ENCODE assay signal across 9 mouse cellular contexts in genomic region chr11:100713174-100713573, GRCm38 (mm10). TPM values are rescaled to one million over a fixed set of nuclear protein-coding genes. Genes with fewer than 3 reads are reported as not detected.
DNase-seq lines count a peak whose midpoint lies in the region; ATAC-seq and TF ChIP-seq lines count a peak whose summit lies in the region.
"Had no signal": no experiment of that assay in that cellular context is flagged by ENCODE, and none has a peak within 500 bp of the region (broad histone marks: within the 10 kb centered on the region; RNA-seq: fewer than 3 reads in every experiment).

No protein-coding gene starts in this region.

- no peak for ATAC-seq in heart, embryonic 12.5 days (ENCODE audit: insufficient number of reproducible peaks, low FRiP score)
- no peak for ATAC-seq in forebrain, embryonic 14.5 days
- ATAC-seq in liver, embryonic 16.5 days (ENCODE audit: low read depth) = no peak

- peak overlapping the region; percentile 76 for H3K27ac ChIP-seq in heart, embryonic 12.5 days (ENCODE audit: poor library complexity, severe bottlenecking)
- H3K27ac ChIP-seq in forebrain, embryonic 14.5 days (ENCODE audit: low read depth, low read length) = no peak overlapping the region
- peak overlapping the region; percentile 85 for H3K27ac ChIP-seq in liver, embryonic 16.5 days (ENCODE audit: low read length)

- peaks cover 29% of the 10 kb centered on the region for H3K4me1 ChIP-seq in heart, embryonic 12.5 days (replicated peaks)
- peaks cover 89% of the 10 kb centered on the region for H3K4me1 ChIP-seq in E14TG2a.4 (replicated peaks; ENCODE audit: low read depth, low read length)
- peaks cover 14% of the 10 kb centered on the region for H3K4me1 ChIP-seq in forebrain, embryonic 14.5 days (ENCODE audit: control insufficient read depth, insufficient read depth, low read length)
- H3K4me1 ChIP-seq in liver, embryonic 16.5 days (ENCODE audit: control insufficient read depth, low read depth, low read length) = peaks cover 39% of the 10 kb centered on the region

- WGBS in heart, embryonic 12.5 days = 51% methylated on average over 4 of the region's 4 CpGs
- WGBS in forebrain, embryonic 14.5 days = 50% methylated on average over 4 of the region's 4 CpGs
- 52% methylated on average over 4 of the region's 4 CpGs for WGBS in liver, embryonic 16.5 days (ENCODE audit: insufficient replicate concordance)

- H3K4me2 ChIP-seq in heart, embryonic 12.5 days = peak overlapping the region; percentile 71
- no peak overlapping the region for H3K4me2 ChIP-seq in forebrain, embryonic 14.5 days (ENCODE audit: low read length)
- peak overlapping the region; percentile 87 for H3K4me2 ChIP-seq in liver, embryonic 16.5 days (ENCODE audit: low read depth, low read length)

- intact Hi-C loops in heart, postnatal 25 days (cut with DNase I) = loop anchor here (5.0 to 10.0 kb wide), 2 partner anchors 149 to 352 kb away; no protein-coding TSS in a partner anchor

- H3K9ac ChIP-seq in heart, embryonic 12.5 days = peak overlapping the region; percentile 67
- peak overlapping the region; percentile 1; the same call in 1 of the 2 replicates for H3K9ac ChIP-seq in forebrain, embryonic 14.5 days (ENCODE audit: low read length)
- H3K9ac ChIP-seq in liver, embryonic 16.5 days (ENCODE audit: low read depth, low read length) = peak overlapping the region; percentile 58; the same call in 1 of the 2 replicates

- peaks cover 62% of the 10 kb centered on the region for H3K36me3 ChIP-seq in heart, embryonic 12.5 days
- H3K36me3 ChIP-seq in E14TG2a.4 (ENCODE audit: insufficient read depth, low read length) = peaks cover 67% of the 10 kb centered on the region
- H3K36me3 ChIP-seq in forebrain, embryonic 14.5 days (ENCODE audit: control insufficient read depth, insufficient read depth, low read length) = peaks cover 59% of the 10 kb centered on the region
- peaks cover 32% of the 10 kb centered on the region for H3K36me3 ChIP-seq in liver, embryonic 16.5 days (ENCODE audit: control insufficient read depth, insufficient read depth)

- H3K4me3 ChIP-seq in heart, embryonic 12.5 days = peak overlapping the region; percentile 33
- peak overlapping the region; percentile 94 for H3K4me3 ChIP-seq in E14TG2a.4 (replicated peaks; ENCODE audit: low read length)
- no peak overlapping the region for H3K4me3 ChIP-seq in forebrain, embryonic 14.5 days (ENCODE audit: low read depth, low read length)
- peak overlapping the region; percentile 52 for H3K4me3 ChIP-seq in liver, embryonic 16.5 days (ENCODE audit: low read depth, low read length)

- DNase-seq in heart, postnatal 25 days (ENCODE audit: low spot score) = no peak
- no peak for DNase-seq in forebrain, embryonic 14.5 days (ENCODE audit: low spot score)
- DNase-seq in cerebellum, adult 18-20 months = no peak
- DNase-seq in adipocyte (ENCODE audit: low spot score) = no peak
- DNase-seq in testis, postnatal 10 days (ENCODE audit: low spot score) = no peak

- no peaks in the 10 kb centered on the region for H3K27me3 ChIP-seq in heart, embryonic 12.5 days (replicated peaks)
- no peaks in the 10 kb centered on the region for H3K27me3 ChIP-seq in E14TG2a.4 (ENCODE audit: insufficient read depth, low read length)
- H3K27me3 ChIP-seq in forebrain, embryonic 14.5 days (replicated peaks; ENCODE audit: control insufficient read depth, insufficient read depth, low read length) = no peaks in the 10 kb centered on the region
- no peaks in the 10 kb centered on the region for H3K27me3 ChIP-seq in liver, embryonic 16.5 days (ENCODE audit: control insufficient read depth, insufficient read depth, low read depth, low read length)

- TF ChIP-seq CTCF in E14TG2a.4 (conservative IDR thresholded peaks at IDR 0.05; ENCODE audit: low read length) = no peak

- no peaks in the 10 kb centered on the region for H3K9me3 ChIP-seq in heart, embryonic 12.5 days (replicated peaks)
- no peaks in the 10 kb centered on the region for H3K9me3 ChIP-seq in E14TG2a.4 (ENCODE audit: low read length)
- H3K9me3 ChIP-seq in forebrain, embryonic 14.5 days (replicated peaks; ENCODE audit: control insufficient read depth, low read length) = no peaks in the 10 kb centered on the region
- H3K9me3 ChIP-seq in liver, embryonic 16.5 days (replicated peaks; ENCODE audit: control insufficient read depth, low read length) = no peaks in the 10 kb centered on the region

RNA-seq across cellular contexts. Expression of gene Hspb9, which starts 0.5 kb away (rescaled TPM):
- polyA plus RNA-seq in heart, embryonic 12.5 days (2016; fragmentation: Nextera tagmentation; extraction: Ambion mirVana) = 0.27 TPM in 1 of 2 replicates, not detected in the other
- not detected for total RNA-seq in heart, postnatal 25 days (2021)
- polyA plus RNA-seq in forebrain, embryonic 14.5 days (2014; fragmentation: Nextera tagmentation; extraction: Ambion mirVana) = 0.53 TPM in 1 of 2 replicates, not detected in the other
- polyA plus RNA-seq in liver, embryonic 16.5 days (2015; fragmentation: Nextera tagmentation; extraction: Ambion mirVana) = 0.24 TPM in 1 of 2 replicates, not detected in the other
- total RNA-seq: common myeloid progenitor, adult 5-6 weeks had no signal

RNA-seq across cellular contexts. Expression of gene Kat2a, which starts 0.9 kb away (rescaled TPM):
- polyA plus RNA-seq in heart, embryonic 12.5 days (2016; fragmentation: Nextera tagmentation; extraction: Ambion mirVana) = 45.4 and 49.0 TPM in 2 replicates
- 10 to 100 TPM; 12.3 to 13.6 TPM for total RNA-seq in heart, postnatal 25 days (2021)
- polyA plus RNA-seq in forebrain, embryonic 14.5 days (2014; fragmentation: Nextera tagmentation; extraction: Ambion mirVana) = 32.6 and 47.3 TPM in 2 replicates
- polyA plus RNA-seq in liver, embryonic 16.5 days (2015; fragmentation: Nextera tagmentation; extraction: Ambion mirVana) = 9.9 and 12.0 TPM in 2 replicates

RNA-seq across cellular contexts. Expression of gene Dhx58, which starts 9.1 kb away (rescaled TPM):
- 0.74 and 0.90 TPM in 2 replicates for polyA plus RNA-seq in heart, embryonic 12.5 days (2016; fragmentation: Nextera tagmentation; extraction: Ambion mirVana)
- under 1 TPM; 0.68 to 0.98 TPM for total RNA-seq in heart, postnatal 25 days (2021)
- 1.2 and 1.6 TPM in 2 replicates for polyA plus RNA-seq in forebrain, embryonic 14.5 days (2014; fragmentation: Nextera tagmentation; extraction: Ambion mirVana)
- polyA plus RNA-seq in liver, embryonic 16.5 days (2015; fragmentation: Nextera tagmentation; extraction: Ambion mirVana) = 1.9 and 2.2 TPM in 2 replicates

RNA-seq across cellular contexts. Expression of gene Zfp385c, which starts 20.9 kb away (rescaled TPM):
- polyA plus RNA-seq in heart, embryonic 12.5 days (2016; fragmentation: Nextera tagmentation; extraction: Ambion mirVana) = 0.41 TPM in 1 of 2 replicates, not detected in the other
- under 1 TPM; 0.31 to 0.47 TPM for total RNA-seq in heart, postnatal 25 days (2021)
- polyA plus RNA-seq in forebrain, embryonic 14.5 days (2014; fragmentation: Nextera tagmentation; extraction: Ambion mirVana) = 0.10 TPM in 1 of 2 replicates, not detected in the other
- polyA plus RNA-seq in liver, embryonic 16.5 days (2015; fragmentation: Nextera tagmentation; extraction: Ambion mirVana) = 0.05 TPM in 1 of 2 replicates, not detected in the other
- total RNA-seq: common myeloid progenitor, adult 5-6 weeks had no signal

RNA-seq across cellular contexts. Expression of gene Rab5c, which starts 24.8 kb away (rescaled TPM):
- polyA plus RNA-seq in heart, embryonic 12.5 days (2016; fragmentation: Nextera tagmentation; extraction: Ambion mirVana) = 10.5 and 11.4 TPM in 2 replicates
- 10 to 100 TPM; 62.1 to 66.8 TPM for total RNA-seq in heart, postnatal 25 days (2021)
- 133 and 142 TPM in 2 replicates for polyA plus RNA-seq in forebrain, embryonic 14.5 days (2014; fragmentation: Nextera tagmentation; extraction: Ambion mirVana)
- polyA plus RNA-seq in liver, embryonic 16.5 days (2015; fragmentation: Nextera tagmentation; extraction: Ambion mirVana) = 21.9 and 22.6 TPM in 2 replicates

Comparison
In these comparisons a context has a peak if more than half of its experiments do, and no peak if none do; other contexts are left out.
1. H3K9ac ChIP-seq: peak in every context shown above with its lines; median percentile 67 in heart, embryonic 12.5 days; 58 in liver, embryonic 16.5 days; 1 in forebrain, embryonic 14.5 days.